ENCODE assay signal across 10 mouse cellular contexts in genomic region chr11:93612071-93612470, GRCm38 (mm10).
"Had no signal": no experiment of that assay in that cellular context is flagged by ENCODE, and none has a peak within 500 bp of the region (broad histone marks: within the 10 kb centered on the region; RNA-seq: fewer than 3 reads in every experiment).

No protein-coding gene starts in this region.

- DNase-seq: kidney, postnatal 25 days; layer of hippocampus, postnatal 36 days; lung, adult 18-20 months; lung, postnatal 36 days; right cerebral cortex, adult 18-20 months; right cerebral cortex, postnatal 25 days; thymus, postnatal 4 days had no signal

- H3K27me3 ChIP-seq: limb, embryonic 13.5 days; midbrain, embryonic 13.5 days had no signal

- H3K4me3 ChIP-seq: limb, embryonic 13.5 days; midbrain, embryonic 13.5 days had no signal

- H3K27ac ChIP-seq: limb, embryonic 13.5 days; liver, embryonic 14.5 days; midbrain, embryonic 13.5 days had no signal

- H3K4me1 ChIP-seq: limb, embryonic 13.5 days; midbrain, embryonic 13.5 days had no signal

- H3K36me3 ChIP-seq: limb, embryonic 13.5 days; midbrain, embryonic 13.5 days had no signal
